Mouse (Mus musculus) liver (tissue): ENCODE measurements around the gene Pcdh19.
"Not testable (repeated sequence)": the region's sequence is repeated elsewhere in the genome, so short reads cannot be mapped to it uniquely, and the experiment has no call there.

Source experiments
- DNase-seq: peaks from one replicate; pipeline ENCODE4 v3.0.0-alpha.2; 2020; ENCODE audit warnings: mixed read lengths

The Pcdh19 gene

GRCm38 (mm10) chrX:133688840-133689239 is at the start of gene Pcdh19:
Gene Pcdh19 (minus strand): TSS chrX:133688987.
- DNase-seq = peak; percentile 65

- DNase-seq = no peak
These were observed 47.1 kb upstream of the Pcdh19 start for GRCm38 (mm10) chrX:133735871-133736270.

- peak; percentile 5 for DNase-seq
These were observed 46.2 kb upstream of the Pcdh19 start for GRCm38 (mm10) chrX:133734984-133735383.

DNA sequence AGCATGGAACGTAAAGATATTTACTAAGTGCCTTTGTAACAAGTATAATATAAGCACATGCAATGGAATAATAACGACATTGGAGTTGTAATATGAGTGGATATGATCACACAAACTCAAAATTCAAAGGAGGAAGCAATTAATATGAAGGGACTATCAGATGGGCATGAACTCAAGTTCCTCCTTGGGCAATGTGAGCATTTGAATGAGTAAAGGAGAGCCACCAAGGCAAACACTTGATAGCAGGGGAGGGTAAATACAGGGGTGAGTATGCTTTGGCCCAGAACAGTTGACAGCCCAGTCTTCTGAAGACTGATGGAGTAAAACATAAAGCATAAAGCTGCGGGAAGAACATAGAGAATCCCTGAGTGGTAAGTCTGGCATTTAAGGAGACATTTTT is 32.7 kb upstream of the Pcdh19 start:
- DNase-seq = no peak

DNA sequence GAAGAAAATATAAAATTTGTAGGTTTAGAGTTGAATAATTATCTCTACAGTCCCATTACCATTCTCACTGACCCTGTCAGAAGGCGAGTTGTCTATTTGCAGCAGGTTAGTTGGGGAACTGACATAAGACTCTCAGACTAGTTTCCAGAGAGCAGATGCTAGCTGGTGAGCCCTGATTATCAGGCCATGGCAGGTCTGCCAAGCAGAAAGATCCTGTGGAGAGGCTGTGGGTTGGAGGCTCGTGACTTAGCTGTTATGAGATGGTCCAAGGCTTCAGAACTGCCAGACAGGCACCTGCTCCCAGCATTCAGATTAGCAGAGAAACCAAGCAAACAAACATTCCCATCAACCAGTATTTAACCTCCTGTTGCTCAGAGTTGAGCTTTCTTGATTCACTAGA is 21.8 kb upstream of the Pcdh19 start:
- DNase-seq = no peak

- no peak for DNase-seq
These were observed 14.1 kb upstream of the Pcdh19 start for GRCm38 (mm10) chrX:133702902-133703301.

- DNase-seq = not testable (repeated sequence)
These were observed 9.1 kb upstream of the Pcdh19 start for GRCm38 (mm10) chrX:133697871-133698270.

DNA sequence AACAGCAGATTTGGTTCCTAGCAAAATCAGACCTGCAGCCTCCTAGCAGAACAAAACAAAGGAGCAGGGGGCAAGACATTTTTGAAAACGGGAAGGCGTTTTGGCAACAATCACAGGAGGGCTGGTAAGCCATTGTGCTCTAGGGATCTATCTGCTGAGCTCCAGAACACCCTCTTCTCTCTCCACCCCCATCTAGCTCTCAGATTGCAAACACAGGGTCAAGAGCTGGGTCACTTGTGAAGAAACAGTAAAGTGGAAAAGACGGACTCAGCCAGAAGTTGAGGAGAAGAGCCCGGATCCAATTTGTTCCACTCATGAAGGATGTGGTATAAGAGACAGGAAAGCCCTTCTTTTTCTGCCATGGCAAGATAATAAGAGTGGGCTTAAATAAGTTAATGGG is 7.7 kb upstream of the Pcdh19 start:
- no peak for DNase-seq

DNA sequence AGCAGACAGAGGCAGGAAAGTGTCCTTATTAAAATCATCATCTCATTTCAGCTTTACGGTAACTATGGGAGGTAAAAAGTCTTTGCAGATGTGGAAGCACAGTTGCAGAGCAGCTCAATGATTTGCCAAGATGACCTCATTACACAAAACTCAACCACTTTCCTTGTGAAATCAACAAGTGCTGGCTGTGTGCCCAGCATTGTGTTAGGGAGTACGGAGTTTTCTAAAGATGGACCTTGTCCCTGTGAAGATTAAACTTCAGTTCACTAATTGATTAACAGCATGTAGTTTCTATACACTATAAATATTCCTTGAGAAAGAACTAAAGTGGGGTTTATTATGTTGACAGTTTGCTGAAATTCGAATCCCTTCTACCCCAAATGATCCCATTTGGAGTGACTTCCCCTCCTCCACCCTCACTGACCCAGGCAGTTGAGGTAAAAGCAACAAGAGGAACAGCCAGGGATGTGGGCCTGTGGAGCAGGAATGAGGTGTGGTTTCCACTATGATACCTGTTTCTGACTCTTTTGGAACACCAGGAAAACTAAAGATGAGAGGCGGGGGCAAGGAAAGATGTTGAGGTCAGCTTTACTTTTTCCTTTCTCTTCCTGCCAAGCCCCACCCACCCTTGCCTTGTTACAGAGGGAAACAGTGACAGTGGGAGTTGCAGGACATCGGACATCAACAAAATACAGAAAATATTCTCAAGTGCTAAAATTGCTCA is 4.4 kb upstream of the Pcdh19 start:
- no peak for DNase-seq

DNA sequence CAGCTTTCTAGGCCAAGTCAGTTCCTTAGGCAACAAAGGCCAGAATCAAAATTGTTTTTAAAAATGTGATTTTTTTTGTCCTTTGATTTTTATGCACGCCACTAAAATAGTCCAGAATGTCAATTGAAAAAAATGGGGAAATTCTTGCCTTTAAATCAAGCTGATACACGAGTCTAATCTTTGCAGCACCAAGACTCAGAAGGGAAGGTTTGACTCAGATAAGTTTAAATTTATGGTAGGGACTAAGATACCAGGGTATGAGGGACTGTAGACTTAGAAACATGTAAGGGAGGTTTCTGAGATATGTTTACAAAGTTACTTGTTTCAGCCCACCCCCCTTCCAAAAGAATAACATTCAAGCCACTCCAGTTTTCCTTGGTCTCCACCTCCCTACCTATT is 3.6 kb upstream of the Pcdh19 start:
- DNase-seq = no peak

DNA sequence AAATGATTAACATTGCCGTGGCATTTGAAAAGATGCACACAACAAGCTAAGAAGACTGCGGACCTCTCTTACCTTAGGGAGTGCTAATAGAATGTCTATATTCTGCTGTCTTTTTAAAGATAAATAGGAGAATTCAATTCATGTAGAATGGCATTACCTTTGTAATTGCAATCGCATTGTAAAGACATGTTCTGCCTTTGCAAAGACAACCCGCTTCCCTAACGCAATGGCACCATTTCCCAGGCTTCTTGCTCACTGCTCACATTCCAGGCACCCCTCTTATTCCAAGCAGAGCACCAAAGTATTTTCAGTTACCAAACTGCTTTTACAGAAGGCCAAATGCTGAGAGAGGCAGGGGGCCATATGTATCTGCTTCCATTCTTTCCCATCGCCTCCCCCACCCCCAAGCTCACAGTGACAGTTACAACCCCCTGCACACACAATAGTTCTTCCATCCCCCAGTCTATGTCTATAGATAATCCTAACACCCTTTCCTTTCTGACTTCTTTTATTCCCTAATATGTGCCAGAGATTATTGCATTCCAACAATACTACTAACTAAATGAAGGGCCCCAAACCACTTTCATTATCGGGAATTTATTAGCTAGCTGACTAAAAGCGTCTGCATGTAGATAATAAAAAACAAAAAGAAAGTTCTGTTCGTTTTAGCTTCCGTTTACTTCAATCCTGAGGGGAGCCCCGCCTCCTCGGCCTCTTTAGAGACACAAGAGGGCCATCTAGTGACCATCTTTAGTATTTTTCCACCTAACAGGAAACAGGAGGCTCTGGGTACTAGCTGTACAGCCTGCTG is 3.0 kb upstream of the Pcdh19 start:
- peak; percentile 31 for DNase-seq

DNA sequence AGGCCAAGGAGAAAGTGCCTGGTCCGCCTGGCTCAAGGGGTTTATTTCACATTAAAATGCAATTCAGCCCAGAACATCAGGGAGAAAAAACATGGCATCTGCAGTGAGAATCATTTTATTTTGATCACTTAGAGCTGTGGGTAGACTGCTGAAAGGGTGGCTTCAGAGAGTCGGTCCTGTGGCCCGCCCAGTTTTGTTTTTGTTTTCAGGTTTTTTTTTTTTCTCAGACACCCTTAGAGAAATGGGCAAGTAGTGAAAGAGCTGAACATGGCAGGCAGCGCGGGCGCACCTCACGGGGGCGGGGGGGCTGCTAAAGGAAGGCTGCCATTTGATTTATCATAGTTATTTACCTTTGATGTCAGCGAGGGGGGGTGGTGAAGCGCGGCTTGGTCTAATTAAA is 2.0 kb upstream of the Pcdh19 start:
- DNase-seq = no peak

DNA sequence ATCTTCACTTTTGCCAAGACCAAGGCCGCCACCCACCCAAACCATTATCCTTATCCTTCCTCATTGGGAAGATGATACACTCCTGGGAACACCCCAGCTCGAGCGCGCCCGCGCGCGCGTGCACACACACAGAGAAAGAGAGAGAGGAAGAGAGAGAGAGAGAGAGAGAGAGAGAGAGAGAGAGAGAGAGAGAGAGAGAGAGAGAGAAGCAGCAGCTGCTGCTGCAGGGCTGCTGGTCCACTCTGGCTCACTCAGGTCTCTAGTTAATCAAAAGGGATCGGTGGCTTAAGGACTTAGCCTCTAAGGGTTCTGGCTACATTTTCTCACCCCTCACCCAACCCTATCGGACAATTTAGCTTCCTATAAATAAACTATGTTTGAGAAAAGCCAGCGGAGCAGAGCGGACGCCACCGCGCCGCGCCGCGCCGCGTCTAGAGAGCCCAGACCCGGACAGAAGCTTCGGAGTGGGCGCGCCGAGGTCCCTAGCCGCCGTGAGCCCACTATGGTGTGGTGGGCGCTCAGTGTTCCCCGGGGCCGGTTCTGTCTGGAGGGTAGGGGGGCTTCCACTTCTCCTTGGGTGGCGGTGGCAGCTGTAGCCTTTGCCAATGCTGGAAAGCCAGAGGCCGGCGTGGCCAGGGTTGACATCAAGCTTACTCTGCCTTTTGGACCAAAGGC is 926 bp upstream of the Pcdh19 start:
- no peak for DNase-seq

- no peak for DNase-seq
These were observed 631 bp downstream of the Pcdh19 start for GRCm38 (mm10) chrX:133688156-133688555.

GRCm38 (mm10) chrX:133687666-133688151 is 1.1 kb downstream of the Pcdh19 start:
- DNase-seq = peak; percentile 5

DNA sequence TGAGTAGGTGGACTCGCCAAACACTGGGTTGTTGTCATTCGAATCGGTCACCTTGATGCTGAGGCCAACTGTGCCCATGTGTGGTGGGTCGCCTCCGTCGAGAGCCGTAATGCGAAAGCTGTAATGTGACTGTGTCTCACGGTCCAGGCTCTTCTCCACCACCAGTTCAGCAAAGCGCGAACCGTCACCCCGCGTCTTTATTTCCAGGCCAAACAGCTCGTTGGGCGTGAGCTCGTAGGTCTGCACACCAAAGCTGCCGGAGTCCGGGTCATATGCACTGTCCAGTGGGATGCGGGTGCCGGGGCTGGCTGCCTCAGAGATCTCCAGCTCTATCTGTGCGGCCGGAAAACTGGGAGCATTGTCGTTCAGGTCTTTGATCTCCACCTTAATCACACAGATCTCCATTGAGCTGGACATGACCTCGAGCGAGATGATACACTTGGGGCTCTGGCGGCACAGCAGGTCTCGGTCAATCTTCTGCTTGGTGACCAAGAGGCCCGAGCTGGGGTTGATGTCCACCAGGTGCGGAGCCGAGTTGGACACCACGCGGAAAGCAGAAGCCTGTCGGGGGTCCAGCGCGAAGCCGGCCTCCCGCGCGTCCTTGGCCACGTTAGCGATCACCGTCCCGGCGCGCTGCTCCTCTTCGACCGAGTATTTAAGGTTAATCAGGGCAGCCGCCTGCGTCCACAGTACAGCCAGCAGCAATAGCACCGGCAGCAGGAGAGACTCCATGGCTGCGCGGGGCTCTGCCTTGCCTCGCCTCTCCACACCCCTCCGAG is 2.1 kb downstream of the Pcdh19 start:
- no peak for DNase-seq

DNA sequence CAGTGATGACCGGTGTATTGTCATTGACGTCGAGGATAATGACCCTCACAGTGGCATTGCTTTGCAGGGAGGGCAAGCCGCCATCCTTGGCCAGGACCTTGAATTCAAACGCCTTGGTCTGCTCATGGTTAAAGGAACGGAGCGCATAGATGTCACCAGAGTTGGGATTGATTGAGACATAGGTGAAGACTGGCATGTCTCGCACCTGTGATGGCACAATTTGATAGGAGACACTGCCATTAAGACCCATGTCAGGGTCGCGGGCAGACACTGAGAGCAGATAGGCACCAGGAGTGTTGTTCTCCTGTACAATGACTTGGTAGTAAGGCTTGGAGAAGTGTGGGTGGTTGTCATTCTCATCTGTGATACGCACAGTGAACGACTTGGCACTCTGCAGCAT is 3.2 kb downstream of the Pcdh19 start:
- DNase-seq = no peak

DNA sequence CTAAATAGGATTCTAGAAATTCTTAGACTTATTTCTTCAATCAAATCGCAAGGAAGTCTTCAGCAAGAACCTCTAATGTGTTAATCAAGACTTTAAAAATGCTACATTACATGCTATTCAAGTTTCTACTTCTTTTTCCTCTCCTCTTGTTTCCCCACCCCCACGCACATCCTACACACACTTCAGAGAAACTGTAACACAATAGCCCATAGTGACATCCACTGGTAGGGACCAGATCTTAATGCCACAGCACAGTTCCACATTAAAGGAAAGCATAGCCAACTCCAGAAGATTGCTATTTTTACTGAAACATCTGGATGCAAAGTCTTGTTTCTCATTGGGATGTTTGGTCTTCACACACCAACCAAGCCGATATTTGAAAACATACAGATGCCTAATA is 4.8 kb downstream of the Pcdh19 start:
- no peak for DNase-seq

- no peak for DNase-seq
These were observed 13.7 kb downstream of the Pcdh19 start for GRCm38 (mm10) chrX:133675121-133675520.

DNA sequence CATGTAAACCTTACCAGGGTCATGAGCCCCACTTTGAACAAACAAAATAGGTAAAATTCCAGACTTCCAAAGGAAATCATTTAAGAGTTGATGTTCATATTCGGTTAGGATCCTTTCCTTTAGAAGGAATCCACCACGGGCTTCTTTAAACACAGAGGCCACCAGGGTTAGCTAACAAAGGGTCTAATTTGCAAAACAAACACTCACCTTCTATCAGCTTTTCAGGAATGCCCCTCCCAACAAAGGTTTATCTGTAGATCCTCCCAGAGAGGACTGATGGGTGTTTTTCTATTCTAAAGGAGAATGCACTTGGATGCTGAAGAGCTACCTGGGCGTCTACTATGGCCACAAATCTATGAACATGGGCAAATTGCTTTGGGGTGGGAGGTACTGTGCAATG is 15.0 kb downstream of the Pcdh19 start:
- no peak for DNase-seq

DNA sequence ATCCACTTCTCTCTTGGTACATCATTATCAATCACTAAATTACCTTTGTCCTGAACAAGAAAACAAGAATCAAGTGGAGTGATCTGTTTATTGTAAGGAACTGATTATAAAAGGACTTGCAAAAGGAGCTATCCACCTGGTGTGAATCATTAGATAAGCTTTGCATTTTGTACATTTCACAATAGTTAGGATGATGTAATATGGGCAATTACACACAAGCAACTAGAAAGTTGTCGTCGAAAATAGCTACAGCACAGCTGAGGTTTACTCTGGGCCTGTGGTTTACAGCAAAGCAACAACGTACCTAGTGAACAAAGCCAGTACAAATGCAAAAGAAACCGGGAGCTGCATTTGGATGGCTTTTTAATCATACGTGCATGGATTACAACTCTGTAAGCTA is 28.7 kb downstream of the Pcdh19 start:
- DNase-seq = no peak
